In the genomic region with DNA sequence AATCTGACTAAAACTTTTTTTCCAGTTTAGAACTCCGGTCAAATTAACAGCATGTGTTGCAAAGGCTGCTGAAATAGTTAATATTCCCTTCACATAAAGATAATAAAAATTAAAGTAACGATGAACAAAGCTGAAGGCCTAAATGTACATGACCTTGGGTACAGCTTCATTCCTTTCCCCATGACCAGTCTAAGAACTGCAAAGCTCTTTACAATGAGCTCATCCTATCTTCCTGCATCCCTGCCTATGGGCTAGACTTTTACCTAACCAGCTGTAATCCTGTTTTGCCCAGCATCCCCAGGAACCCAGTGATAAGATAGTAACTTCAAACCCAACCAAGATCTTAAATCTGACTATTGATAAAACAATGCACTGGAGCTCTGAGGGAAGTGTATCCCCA, we compare ENCODE assay signal across 18 mouse cellular contexts. TPM values are rescaled to one million over a fixed set of nuclear protein-coding genes. Genes with fewer than 3 reads are reported as not detected.
A peak's percentile ranks its signal among the peaks of the same experiment; 100 is the strongest.
DNase-seq lines count a peak whose midpoint lies in the region; ATAC-seq and TF ChIP-seq lines count a peak whose summit lies in the region.
"Had no signal": no experiment of that assay in that cellular context is flagged by ENCODE, and none has a peak within 500 bp of the region (broad histone marks: within the 10 kb centered on the region; RNA-seq: fewer than 3 reads in every experiment).

No protein-coding gene starts in this region.

- H3K27me3 ChIP-seq in midbrain, embryonic 11.5 days (ENCODE audit: control insufficient read depth, insufficient read depth, low read length): no peaks in the 10 kb centered on the region
- no peaks in the 10 kb centered on the region for H3K27me3 ChIP-seq in midbrain, postnatal 0 days (ENCODE audit: insufficient read depth, low read length)
- H3K27me3 ChIP-seq in forebrain, embryonic 12.5 days: no peaks in the 10 kb centered on the region
- no peaks in the 10 kb centered on the region for H3K27me3 ChIP-seq in hindbrain, embryonic 13.5 days
- H3K27me3 ChIP-seq in midbrain, embryonic 14.5 days (ENCODE audit: control insufficient read depth, insufficient read depth, low read length): no peaks in the 10 kb centered on the region
- no peaks in the 10 kb centered on the region for H3K27me3 ChIP-seq in thymus, adult 2 months (ENCODE audit: control insufficient read depth, insufficient read depth, low read length)
- H3K27me3 ChIP-seq: limb, embryonic 12.5 days; megakaryocyte, embryonic 14.5 days had no signal

- H3K27ac ChIP-seq in midbrain, embryonic 11.5 days (ENCODE audit: low read depth, low read length): peak overlapping the region; percentile 90
- no peak overlapping the region for H3K27ac ChIP-seq in midbrain, postnatal 0 days (ENCODE audit: low read depth, low read length)
- peak overlapping the region; percentile 85 for H3K27ac ChIP-seq in forebrain, embryonic 12.5 days
- H3K27ac ChIP-seq in hindbrain, embryonic 13.5 days: peak overlapping the region; percentile 60; the same call in 1 of the 2 replicates
- H3K27ac ChIP-seq in midbrain, embryonic 14.5 days (replicated peaks; ENCODE audit: low read depth, low read length): peak overlapping the region; percentile 72
- no peak overlapping the region for H3K27ac ChIP-seq in thymus, adult 2 months (ENCODE audit: control insufficient read depth, insufficient read depth, low read length)
- H3K27ac ChIP-seq: limb, embryonic 12.5 days had no signal

- no peak overlapping the region for H3K4me3 ChIP-seq in midbrain, embryonic 11.5 days (ENCODE audit: low read depth, low read length)
- H3K4me3 ChIP-seq in midbrain, postnatal 0 days (ENCODE audit: low read depth, low read length): no peak overlapping the region
- H3K4me3 ChIP-seq in forebrain, embryonic 12.5 days (replicated peaks): no peak overlapping the region
- no peak overlapping the region for H3K4me3 ChIP-seq in hindbrain, embryonic 13.5 days
- no peak overlapping the region for H3K4me3 ChIP-seq in midbrain, embryonic 14.5 days (replicated peaks; ENCODE audit: low read depth, low read length)
- H3K4me3 ChIP-seq in thymus, adult 2 months (ENCODE audit: control insufficient read depth, insufficient read depth, low read length): no peak overlapping the region
- H3K4me3 ChIP-seq: heart, embryonic 10.5 days; limb, embryonic 12.5 days; megakaryocyte, embryonic 14.5 days had no signal

- peak; percentile 58 for ATAC-seq in midbrain, embryonic 11.5 days (ENCODE audit: low FRiP score)
- no peak for ATAC-seq in midbrain, postnatal 0 days (ENCODE audit: low FRiP score)
- ATAC-seq in forebrain, embryonic 12.5 days (ENCODE audit: low FRiP score): no peak
- no peak for ATAC-seq in hindbrain, embryonic 13.5 days (ENCODE audit: low FRiP score)
- ATAC-seq in midbrain, embryonic 14.5 days (ENCODE audit: low FRiP score, low TSS enrichment): no peak
- ATAC-seq: intestine, embryonic 16.5 days; lung, postnatal 0 days had no signal

- peak overlapping the region; percentile 38; the same call in 1 of the 2 replicates for H3K9ac ChIP-seq in midbrain, embryonic 11.5 days (ENCODE audit: low read length)
- H3K9ac ChIP-seq in midbrain, postnatal 0 days (replicated peaks; ENCODE audit: low read length, poor library complexity, severe bottlenecking): no peak overlapping the region
- peak overlapping the region; percentile 21; the same call in 1 of the 2 replicates for H3K9ac ChIP-seq in forebrain, embryonic 12.5 days
- no peak overlapping the region for H3K9ac ChIP-seq in hindbrain, embryonic 13.5 days
- no peak overlapping the region for H3K9ac ChIP-seq in midbrain, embryonic 14.5 days (replicated peaks; ENCODE audit: low read length)
- H3K9ac ChIP-seq: limb, embryonic 12.5 days had no signal

- no peak for TF ChIP-seq CTCF in midbrain, postnatal 0 days (IDR thresholded peaks at IDR 0.05)
- TF ChIP-seq CTCF in thymus, adult 2 months (IDR thresholded peaks at IDR 0.05; ENCODE audit: borderline replicate concordance, control insufficient read depth, extremely low read depth, insufficient read depth, low read length, poor library complexity): no peak

- H3K36me3 ChIP-seq in midbrain, embryonic 11.5 days (ENCODE audit: control insufficient read depth, insufficient read depth, low read length): no peaks in the 10 kb centered on the region
- H3K36me3 ChIP-seq in midbrain, postnatal 0 days (ENCODE audit: insufficient read depth, low read length): no peaks in the 10 kb centered on the region
- H3K36me3 ChIP-seq in forebrain, embryonic 12.5 days (replicated peaks): no peaks in the 10 kb centered on the region
- H3K36me3 ChIP-seq in hindbrain, embryonic 13.5 days: no peaks in the 10 kb centered on the region
- H3K36me3 ChIP-seq in midbrain, embryonic 14.5 days (ENCODE audit: control insufficient read depth, insufficient read depth, low read length): 0 out of 2 replicates have a peak, but pooled peaks cover 5% of the 10 kb centered on the region
- no peaks in the 10 kb centered on the region for H3K36me3 ChIP-seq in thymus, adult 2 months (ENCODE audit: control insufficient read depth, insufficient read depth, low read length)
- H3K36me3 ChIP-seq: heart, embryonic 10.5 days; limb, embryonic 12.5 days had no signal

- 24% methylated on average over 2 of the region's 2 CpGs for WGBS in midbrain, embryonic 11.5 days
- 14% methylated on average over 2 of the region's 2 CpGs for WGBS in midbrain, postnatal 0 days
- 18% methylated on average over 2 of the region's 2 CpGs for WGBS in forebrain, embryonic 12.5 days
- WGBS in hindbrain, embryonic 13.5 days: 19% methylated on average over 2 of the region's 2 CpGs
- 10% methylated on average over 2 of the region's 2 CpGs for WGBS in midbrain, embryonic 14.5 days
- WGBS in thymus, adult 2 months: 93% methylated on average over 2 of the region's 2 CpGs

- no peak for TF ChIP-seq POLR2A in thymus, adult 2 months (IDR thresholded peaks at IDR 0.05; ENCODE audit: control insufficient read depth, extremely low read depth, insufficient read depth, low read length, poor library complexity)

- peaks cover 35% of the 10 kb centered on the region for H3K4me1 ChIP-seq in midbrain, embryonic 11.5 days (ENCODE audit: control insufficient read depth, insufficient read depth, low read length)
- H3K4me1 ChIP-seq in midbrain, postnatal 0 days (ENCODE audit: insufficient read depth, low read length): peaks cover 5% of the 10 kb centered on the region; the same call in 1 of the 2 replicates
- peaks cover 47% of the 10 kb centered on the region for H3K4me1 ChIP-seq in forebrain, embryonic 12.5 days
- peaks cover 12% of the 10 kb centered on the region for H3K4me1 ChIP-seq in hindbrain, embryonic 13.5 days (replicated peaks)
- H3K4me1 ChIP-seq in midbrain, embryonic 14.5 days (ENCODE audit: control insufficient read depth, insufficient read depth, low read length): peaks cover 18% of the 10 kb centered on the region
- H3K4me1 ChIP-seq in thymus, adult 2 months (replicated peaks; ENCODE audit: control insufficient read depth, insufficient read depth, low read length): no peaks in the 10 kb centered on the region

- no peak for DNase-seq in midbrain, embryonic 11.5 days (ENCODE audit: low spot score, missing footprints)
- no peak for DNase-seq in midbrain, postnatal 0 days (ENCODE audit: low spot score)
- no peak for DNase-seq in midbrain, embryonic 14.5 days
- DNase-seq in ovary, postnatal 10 days (ENCODE audit: low spot score): no peak
- no peak for DNase-seq in thymus, adult 2 months
- no peak for DNase-seq in ovary, postnatal 14 days (ENCODE audit: low spot score)
- DNase-seq: adrenal gland, postnatal 10 days; cerebellum, adult 9-10 months; gastrocnemius, postnatal 36 days; heart, postnatal 14 days; thymus, postnatal 14 days had no signal

- peak overlapping the region; percentile 23; the same call in 1 of the 2 replicates for H3K4me2 ChIP-seq in midbrain, embryonic 11.5 days
- H3K4me2 ChIP-seq in midbrain, postnatal 0 days (ENCODE audit: low read depth, low read length, poor library complexity, severe bottlenecking): no peak overlapping the region
- H3K4me2 ChIP-seq in forebrain, embryonic 12.5 days: 0 out of 2 replicates have a peak overlapping the region, but pooled peaks have one; percentile 13
- no peak overlapping the region for H3K4me2 ChIP-seq in hindbrain, embryonic 13.5 days
- no peak overlapping the region for H3K4me2 ChIP-seq in midbrain, embryonic 14.5 days (ENCODE audit: low read length)

- no peaks in the 10 kb centered on the region for H3K9me3 ChIP-seq in midbrain, embryonic 11.5 days (ENCODE audit: control insufficient read depth, low read length)
- H3K9me3 ChIP-seq in midbrain, postnatal 0 days (ENCODE audit: low read length): no peaks in the 10 kb centered on the region
- no peaks in the 10 kb centered on the region for H3K9me3 ChIP-seq in forebrain, embryonic 12.5 days
- no peaks in the 10 kb centered on the region for H3K9me3 ChIP-seq in hindbrain, embryonic 13.5 days
- H3K9me3 ChIP-seq in midbrain, embryonic 14.5 days (ENCODE audit: control insufficient read depth, low read length): no peaks in the 10 kb centered on the region
- H3K9me3 ChIP-seq: heart, embryonic 10.5 days; limb, embryonic 12.5 days; megakaryocyte, embryonic 14.5 days had no signal

RNA-seq across cellular contexts. Expression of gene Slc22a23, which starts 56.9 kb away (rescaled TPM):
- polyA plus RNA-seq in midbrain, embryonic 11.5 days (2014; fragmentation: Nextera tagmentation; extraction: Ambion mirVana): 14.0 and 18.5 TPM in 2 replicates
- total RNA-seq in midbrain, postnatal 0 days (2014; rRNA removed): 145 TPM in 2 replicates
- 13.2 and 14.9 TPM in 2 replicates for polyA plus RNA-seq in midbrain, postnatal 0 days (2015; fragmentation: Nextera tagmentation; extraction: Ambion mirVana)
- polyA plus RNA-seq in forebrain, embryonic 12.5 days (2016; fragmentation: Nextera tagmentation; extraction: Ambion mirVana): 16.4 and 19.7 TPM in 2 replicates
- polyA plus RNA-seq in hindbrain, embryonic 13.5 days (2015; fragmentation: Nextera tagmentation; extraction: Ambion mirVana): 12.7 and 12.8 TPM in 2 replicates
- polyA plus RNA-seq in midbrain, embryonic 14.5 days (2014; fragmentation: Nextera tagmentation; extraction: Ambion mirVana): 23.4 and 28.0 TPM in 2 replicates
- polyA plus RNA-seq in thymus, adult 2 months (2012; rRNA removed): 9.4 and 12.7 TPM in 2 replicates

Comparison
In these comparisons a context has a peak if more than half of its experiments do, and no peak if none do; other contexts are left out.
1. H3K27ac ChIP-seq: peak in midbrain, embryonic 11.5 days (single experiment), forebrain, embryonic 12.5 days (single experiment), hindbrain, embryonic 13.5 days (single experiment) and midbrain, embryonic 14.5 days (single experiment); none in midbrain, postnatal 0 days (single experiment) and thymus, adult 2 months (single experiment).
2. H3K4me2 ChIP-seq: peak in midbrain, embryonic 11.5 days (single experiment) and forebrain, embryonic 12.5 days (single experiment); none in midbrain, postnatal 0 days (single experiment), hindbrain, embryonic 13.5 days (single experiment) and midbrain, embryonic 14.5 days (single experiment).
3. H3K9ac ChIP-seq: peak in midbrain, embryonic 11.5 days (single experiment) and forebrain, embryonic 12.5 days (single experiment); none in midbrain, postnatal 0 days (single experiment), hindbrain, embryonic 13.5 days (single experiment) and midbrain, embryonic 14.5 days (single experiment).